ENCODE assay signal across 7 mouse cellular contexts in genomic region chr17:83271509-83271908, GRCm38 (mm10). TPM values are rescaled to one million over a fixed set of nuclear protein-coding genes. Genes with fewer than 3 reads are reported as not detected.
A peak's percentile ranks its signal among the peaks of the same experiment; 100 is the strongest.
DNase-seq lines count a peak whose midpoint lies in the region; ATAC-seq and TF ChIP-seq lines count a peak whose summit lies in the region.

No protein-coding gene starts in this region.

- intact Hi-C loops in gastrocnemius, postnatal 36 days (cut with DNase I): loop anchor here (2.0 to 10.0 kb wide), 4 partner anchors 181 to 577 kb away; partner anchors contain the start of genes Cox7a2l and Kcng3

- no peaks in the 10 kb centered on the region for H3K36me3 ChIP-seq in ES-E14 (ENCODE audit: control insufficient read depth, insufficient read depth, low read length, poor library complexity, severe bottlenecking)
- H3K36me3 ChIP-seq in midbrain, postnatal 0 days (ENCODE audit: insufficient read depth, low read length): no peaks in the 10 kb centered on the region

- in situ Hi-C loops in ES-E14 (cut with MboI; ENCODE audit: low sequenced_read_pairs in 2 of 2, unreplicated experiment in 2 of 2): loop anchor here in 1 of 2 experiments (10.0 kb wide), 2 partner anchors 343 to 583 kb away; no protein-coding TSS in a partner anchor

- H3K9ac ChIP-seq in ES-E14 (ENCODE audit: insufficient read depth, low read depth, low read length, poor library complexity, severe bottlenecking): no peak overlapping the region
- no peak overlapping the region for H3K9ac ChIP-seq in midbrain, postnatal 0 days (replicated peaks; ENCODE audit: low read length, poor library complexity, severe bottlenecking)

- WGBS in midbrain, postnatal 0 days: under 1% methylated on average over 3 of the region's 3 CpGs

- H3K27me3 ChIP-seq in midbrain, postnatal 0 days (ENCODE audit: insufficient read depth, low read length): no peaks in the 10 kb centered on the region; the same call in 1 of the 2 replicates

- peaks cover 0 to 13% of the 10 kb centered on the region in 2 experiments; a peak in 2 of 4 replicates for H3K4me1 ChIP-seq in ES-E14 (ENCODE audit: control insufficient read depth in 2 of 2, insufficient read depth in 2 of 2, low read length in 2 of 2, poor library complexity in 1 of 2)
- no peaks in the 10 kb centered on the region for H3K4me1 ChIP-seq in midbrain, postnatal 0 days (ENCODE audit: insufficient read depth, low read length)

- no peak overlapping the region for H3K4me2 ChIP-seq in midbrain, postnatal 0 days (ENCODE audit: low read depth, low read length, poor library complexity, severe bottlenecking)

- H3K4me3 ChIP-seq in ES-E14 (ENCODE audit: insufficient read depth in 1 of 2, low read depth in 1 of 2, low read length in 2 of 2, poor library complexity in 1 of 2, severe bottlenecking in 1 of 2): no peak overlapping the region
- H3K4me3 ChIP-seq in midbrain, postnatal 0 days (ENCODE audit: low read depth, low read length): no peak overlapping the region

- ATAC-seq in midbrain, postnatal 0 days (ENCODE audit: low FRiP score): no peak

- peak; percentile 96 for TF ChIP-seq CTCF in midbrain, postnatal 0 days (IDR thresholded peaks at IDR 0.05)

- H3K27ac ChIP-seq in ES-E14 (ENCODE audit: insufficient read depth, low read depth, low read length, poor library complexity, severe bottlenecking): no peak overlapping the region
- H3K27ac ChIP-seq in midbrain, postnatal 0 days (ENCODE audit: low read depth, low read length): no peak overlapping the region

- DNase-seq in CD4-positive helper T cell, adult 2 months (ENCODE audit: low read depth, low spot score): peak; percentile 81
- peak; percentile 79 for DNase-seq in ES-E14 (ENCODE audit: low read depth, low spot score)
- DNase-seq in cerebellum, adult 18-20 months: peak; percentile 60 to 70
- DNase-seq in gastrocnemius, postnatal 36 days: peak; percentile 76 to 78
- peak; percentile 65 to 94 for DNase-seq in layer of hippocampus, postnatal 25 days (ENCODE audit: extremely low spot score in 1 of 2, low spot score in 1 of 2)
- DNase-seq in midbrain, postnatal 0 days (ENCODE audit: low spot score): peak; percentile 90
- peak; percentile 73 to 92 for DNase-seq in spleen, postnatal 4 days (ENCODE audit: low spot score in 2 of 2)

- H3K9me3 ChIP-seq in ES-E14 (ENCODE audit: control insufficient read depth, insufficient read depth, low read depth, low read length): no peaks in the 10 kb centered on the region
- no peaks in the 10 kb centered on the region for H3K9me3 ChIP-seq in midbrain, postnatal 0 days (ENCODE audit: low read length)

TF ChIP-seq in ES-E14, 5 proteins besides CTCF, POLR2A, EP300 and RAD21:
- TF ChIP-seq CHD2 (IDR thresholded peaks at IDR 0.05; ENCODE audit: low read depth, low read length): no peak
- peak; percentile 34; the same call in 1 of the 2 replicates for TF ChIP-seq ZC3H11A (IDR thresholded peaks at IDR 0.05; ENCODE audit: borderline replicate concordance, low read depth, low read length)

RNA-seq across cellular contexts. Expression of gene Pkdcc, which starts 56.4 kb away (rescaled TPM):
- total RNA-seq in ES-E14 (2012; rRNA removed): 39.0 and 39.1 TPM in 2 replicates
- total RNA-seq in gastrocnemius, postnatal 36 days (2021): 10 to 100 TPM; 86.3 to 90.2 TPM
- total RNA-seq in layer of hippocampus, postnatal 25 days (2021): 10 to 100 TPM; 18.3 to 20.1 TPM
- 27.8 and 33.7 TPM in 2 replicates for total RNA-seq in midbrain, postnatal 0 days (2014; rRNA removed)
- 2.1 and 2.2 TPM in 2 replicates for polyA plus RNA-seq in midbrain, postnatal 0 days (2015; fragmentation: Nextera tagmentation; extraction: Ambion mirVana)
